Mouse (Mus musculus): ENCODE measurements around the gene Trrap.
A peak's percentile ranks its signal among the peaks of the same experiment; 100 is the strongest.

- TF ChIP-seq POLR2A (IDR thresholded peaks at IDR 0.05; ENCODE audit: borderline replicate concordance, extremely low read depth, insufficient read depth, insufficient read length, poor library complexity, severe bottlenecking) = no peak
- TF ChIP-seq CTCF (IDR thresholded peaks at IDR 0.05; ENCODE audit: borderline replicate concordance, extremely low read depth, insufficient read depth, insufficient read length) = peak; percentile 23; the same call in 1 of the 2 replicates
Measured at GRCm38 (mm10) chr5:144725554-144725953, 42.0 kb upstream of the Trrap start.

Measured in brain, embryonic 14.5 days (tissue).